Mouse (Mus musculus) embryonic facial prominence, embryonic 14.5 days (tissue): ENCODE measurements around the gene Usp7. TPM values are rescaled to one million over a fixed set of nuclear protein-coding genes. Genes with fewer than 3 reads are reported as not detected.

Experiments
- ATAC-seq: fragments of 200-750 bp; cut with Nextera tagmentation; 2 replicates; pipeline ENCODE4 v1.8.0; 2017; ENCODE audit warnings: low read depth, moderate number of reproducible peaks, moderate TSS enrichment
- DNase-seq: peaks from one replicate; pipeline ENCODE4 v3.0.0-alpha.2; 2015; ENCODE audit warnings: low spot score
- H3K27ac ChIP-seq: fragments of 300-500 bp; sonication (generic); replicated peaks from 2 replicates; pipeline ENCODE4 v1.5.1; 2014; ENCODE audit warnings: low read depth, mild to moderate bottlenecking, low read length, moderate library complexity
- H3K27me3 ChIP-seq: fragments of 300-500 bp; sonication (generic); replicated peaks from 2 replicates; pipeline ENCODE4 v1.6.1; 2014; ENCODE audit warnings: low read length; ENCODE audit not compliant: control insufficient read depth, insufficient read depth
- H3K36me3 ChIP-seq: fragments of 300-500 bp; sonication (generic); 2 replicates; pipeline ENCODE4 v1.6.1; 2014; ENCODE audit warnings: low read length, mixed read lengths; ENCODE audit not compliant: control insufficient read depth, insufficient read depth
- H3K4me1 ChIP-seq: fragments of 300-500 bp; sonication (generic); 2 replicates; pipeline ENCODE4 v1.6.1; 2014; ENCODE audit warnings: antibody characterized with exemption, low read length; ENCODE audit not compliant: control insufficient read depth, insufficient read depth
- H3K4me2 ChIP-seq: fragments of 300-500 bp; sonication (generic); 2 replicates; pipeline ENCODE4 v1.6.1; 2014; ENCODE audit warnings: low read depth, mild to moderate bottlenecking, low read length, moderate library complexity, mixed read lengths
- H3K4me3 ChIP-seq: fragments of 300-500 bp; sonication (generic); 2 replicates; pipeline ENCODE4 v1.5.1; 2014; ENCODE audit warnings: low read depth, mild to moderate bottlenecking, low read length
- H3K9ac ChIP-seq: fragments of 300-500 bp; sonication (generic); 2 replicates; pipeline ENCODE4 v1.6.1; 2014; ENCODE audit warnings: low read depth, mild to moderate bottlenecking, low read length, moderate library complexity, mixed read lengths
- H3K9me3 ChIP-seq: fragments of 300-500 bp; sonication (generic); 2 replicates; pipeline ENCODE4 v1.6.1; 2016; ENCODE audit warnings: low read length; ENCODE audit not compliant: control insufficient read depth
- WGBS: fragments of 180-500 bp; shearing (Covaris S2); extraction: QIAGEN DNeasy Blood & Tissue Kit; methylation state at CpG from one replicate; pipeline ENCODE4 v1.1.7; 2014; 5-methylcytosine and 5-hydroxymethylcytosine counted together
- polyA plus RNA-seq: library from polyadenylated mRNA; unstranded; fragments of >200 nt; fragmentation: Nextera tagmentation; extraction: Ambion mirVana; gene quantifications from 2 replicates; pipeline ENCODE4 v1.2.1, GENCODE M21; 2014

Usp7 gene
- polyA plus RNA-seq, 1 experiment from 2014 or later: 35.7 TPM

DNA sequence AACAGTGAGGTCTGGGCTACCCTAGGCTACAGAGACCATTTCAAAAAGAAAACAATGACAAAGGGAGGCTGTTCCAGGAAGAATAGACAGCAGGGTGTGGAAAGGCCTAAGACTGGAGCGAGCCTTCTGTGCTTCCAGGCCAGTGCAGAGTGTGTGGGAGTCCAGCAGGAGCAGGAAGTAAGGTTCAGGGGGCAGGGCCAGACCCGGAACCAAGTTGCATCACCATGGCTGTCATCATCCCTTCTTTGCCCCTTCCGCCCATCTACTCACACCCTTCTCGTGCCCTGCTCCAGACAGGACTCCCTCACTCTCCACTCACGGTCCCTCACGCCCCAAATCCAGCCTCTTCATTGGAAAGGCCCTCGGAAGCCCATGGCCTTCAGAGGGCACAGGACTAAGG lies 124.8 kb downstream of the Usp7 start:
- H3K36me3 ChIP-seq: peaks cover 10% of the 10 kb centered on the region
- 80% methylated on average over 7 of the region's 7 CpGs for WGBS
- H3K27ac ChIP-seq: no peak overlapping the region
- no peaks in the 10 kb centered on the region for H3K9me3 ChIP-seq
- H3K4me3 ChIP-seq: no peak overlapping the region
- H3K4me1 ChIP-seq: peaks cover 13% of the 10 kb centered on the region
- ATAC-seq (no peak), DNase-seq (no peak)
- H3K9ac ChIP-seq: no peak overlapping the region
- no peak overlapping the region for H3K4me2 ChIP-seq
- H3K27me3 ChIP-seq: no peaks in the 10 kb centered on the region

DNA sequence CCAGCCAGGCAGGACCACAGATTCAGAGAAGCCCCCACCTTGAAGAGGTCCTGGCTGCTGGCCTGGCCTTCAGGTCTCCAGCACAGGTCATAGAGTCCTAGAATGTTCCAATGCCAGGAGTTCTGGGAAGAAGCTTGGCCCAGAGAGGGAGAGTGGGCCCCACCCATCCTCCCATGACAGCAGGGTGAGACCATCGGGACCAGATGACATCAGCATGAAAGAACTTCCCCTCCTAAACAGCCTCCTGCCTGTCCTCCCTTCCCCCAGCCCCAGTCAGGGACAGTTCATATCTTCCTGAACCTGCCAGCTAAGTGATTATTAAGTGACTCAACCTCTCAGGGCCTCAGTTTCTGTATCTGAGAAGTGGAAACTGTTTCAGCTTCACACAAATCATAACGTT lies 125.7 kb downstream of the Usp7 start:
- H3K4me2 ChIP-seq: no peak overlapping the region
- no peak overlapping the region for H3K27ac ChIP-seq
- H3K4me3 ChIP-seq: no peak overlapping the region
- H3K9me3 ChIP-seq: no peaks in the 10 kb centered on the region
- H3K9ac ChIP-seq: no peak overlapping the region
- ATAC-seq (no peak), DNase-seq (peak; percentile 30)
- no peaks in the 10 kb centered on the region for H3K27me3 ChIP-seq
- peaks cover 17% of the 10 kb centered on the region for H3K36me3 ChIP-seq
- WGBS: 50% methylated on average over 2 of the region's 2 CpGs
- H3K4me1 ChIP-seq: peaks cover 13% of the 10 kb centered on the region

DNA sequence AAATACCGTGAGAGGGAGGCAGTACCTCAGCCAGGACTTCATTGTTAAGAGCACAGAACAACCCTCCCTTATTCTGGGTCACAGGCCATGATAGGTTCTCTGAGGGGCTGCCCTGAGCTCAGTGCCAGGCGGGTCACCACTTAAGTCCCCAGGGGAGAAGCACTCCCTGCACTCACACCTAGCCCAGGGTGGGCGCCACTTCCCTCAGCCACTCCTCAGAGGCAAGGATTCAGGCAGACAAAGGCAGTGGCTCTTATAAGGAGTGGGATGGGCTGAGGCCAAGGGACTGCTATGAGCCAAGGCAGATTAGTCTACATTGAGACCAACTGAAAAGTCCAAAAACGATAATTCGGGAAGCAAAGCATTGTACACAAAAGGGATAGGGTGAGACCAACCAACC lies 126.7 kb downstream of the Usp7 start:
- Histone ChIP-seq H3K4me1 (peaks cover 7% of the 10 kb centered on the region), H3K9ac (no peak overlapping the region), H3K36me3 (peaks cover 19% of the 10 kb centered on the region), H3K27me3 (no peaks in the 10 kb centered on the region), H3K27ac (no peak overlapping the region), H3K4me3 (no peak overlapping the region), H3K4me2 (no peak overlapping the region), H3K9me3 (no peaks in the 10 kb centered on the region)
- WGBS: 80% methylated on average over 5 of the region's 5 CpGs
- ATAC-seq: no peak
- no peak for DNase-seq

DNA sequence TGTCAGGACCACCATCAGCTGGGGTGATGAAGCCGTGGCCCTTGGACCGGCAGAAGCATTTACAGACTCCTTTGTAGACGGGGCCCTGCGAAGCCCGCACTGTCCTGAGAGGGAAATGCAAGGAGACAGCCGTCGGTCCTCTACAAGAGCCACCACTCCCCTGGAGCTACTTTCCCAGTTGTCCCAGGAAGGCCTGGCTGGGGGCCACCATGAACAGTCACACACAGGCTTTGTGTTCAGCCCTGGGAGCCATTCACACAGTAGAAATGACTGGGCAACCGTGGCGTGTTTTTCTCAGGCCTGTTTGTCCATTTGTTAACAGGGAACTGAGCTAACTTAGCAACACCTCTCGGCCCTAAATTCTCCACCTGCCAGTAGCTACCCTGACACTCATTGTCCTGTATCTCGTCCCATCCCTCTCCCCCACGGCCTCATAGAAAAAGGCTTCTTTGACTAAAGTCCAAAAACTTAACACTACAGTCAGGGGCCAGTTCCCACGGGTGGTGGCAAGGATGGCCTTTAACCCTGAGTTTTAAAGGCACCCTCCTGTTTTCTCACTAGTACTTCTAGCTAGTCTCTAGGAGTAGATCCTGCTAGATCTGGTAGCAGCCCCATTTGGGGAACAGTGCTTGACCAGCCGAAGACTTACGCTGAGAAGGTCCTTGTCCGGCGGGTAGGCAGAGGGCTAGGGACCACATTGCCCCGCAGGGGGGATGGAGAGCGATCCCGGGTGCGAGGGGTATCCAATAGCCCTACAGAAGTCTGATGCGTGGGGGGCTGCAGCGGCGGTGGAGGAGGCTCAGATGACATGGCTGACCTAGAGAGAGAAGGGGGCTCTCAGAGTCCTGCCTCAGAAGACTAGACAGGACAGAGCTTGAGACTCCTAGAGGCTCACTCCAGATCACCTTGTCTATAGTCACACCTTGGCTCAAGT lies 128.2 kb downstream of the Usp7 start:
- H3K4me3 ChIP-seq: no peak overlapping the region
- H3K4me1 ChIP-seq: no peaks in the 10 kb centered on the region
- WGBS: 85% methylated on average over 24 of the region's 24 CpGs
- no peaks in the 10 kb centered on the region for H3K27me3 ChIP-seq
- H3K27ac ChIP-seq: no peak overlapping the region
- ATAC-seq: no peak
- H3K9ac ChIP-seq: no peak overlapping the region
- DNase-seq: no peak
- peaks cover 34% of the 10 kb centered on the region for H3K36me3 ChIP-seq
- H3K4me2 ChIP-seq: no peak overlapping the region
- no peaks in the 10 kb centered on the region for H3K9me3 ChIP-seq

DNA sequence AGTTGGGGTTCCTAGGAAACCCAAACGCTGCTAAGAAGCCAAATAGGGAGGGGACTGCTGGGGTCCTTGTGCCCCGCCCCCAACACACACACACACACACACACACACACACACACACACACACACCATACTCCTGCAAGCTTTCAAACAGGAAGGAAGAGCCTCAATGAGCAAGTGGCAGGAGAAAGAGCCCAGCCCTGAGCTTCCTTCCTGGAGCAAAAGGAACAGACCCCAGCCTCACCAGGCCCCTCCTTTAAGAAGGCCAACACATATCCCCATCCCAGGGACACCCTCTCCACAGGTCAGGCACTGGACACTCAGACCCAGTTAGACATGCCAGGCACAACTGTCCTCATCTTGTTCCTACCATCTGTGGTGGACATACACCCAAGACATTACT lies 129.1 kb downstream of the Usp7 start:
- Histone ChIP-seq H3K27me3 (no peaks in the 10 kb centered on the region), H3K4me3 (no peak overlapping the region), H3K9me3 (no peaks in the 10 kb centered on the region), H3K4me2 (no peak overlapping the region), H3K4me1 (no peaks in the 10 kb centered on the region), H3K36me3 (peaks cover 41% of the 10 kb centered on the region), H3K27ac (no peak overlapping the region), H3K9ac (no peak overlapping the region)
- ATAC-seq: no peak
- 73% methylated on average over 1 of the region's 2 CpGs for WGBS
- DNase-seq: no peak

DNA sequence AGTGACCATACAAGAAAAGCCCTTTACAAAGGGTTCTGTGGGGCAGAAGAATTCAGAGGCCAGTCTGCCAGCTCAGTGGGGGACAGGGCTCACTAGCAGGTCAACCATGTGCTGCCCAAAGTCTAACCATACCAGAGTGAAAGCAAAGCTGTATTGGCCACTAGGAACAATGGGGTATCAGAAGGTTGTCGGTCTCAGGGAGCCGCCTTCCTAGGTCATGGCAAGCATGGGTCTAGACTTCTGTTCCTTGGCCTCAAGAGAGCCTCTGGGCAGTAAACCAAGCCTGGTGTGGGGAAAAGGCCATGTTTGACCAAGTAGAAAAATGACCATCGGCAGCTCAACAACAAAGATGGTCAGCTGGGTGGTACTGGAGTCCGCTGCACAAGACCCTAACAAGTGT lies 133.3 kb downstream of the Usp7 start:
- 94% methylated on average over 4 of the region's 4 CpGs for WGBS
- H3K4me2 ChIP-seq: no peak overlapping the region
- no peak for DNase-seq
- H3K4me1 ChIP-seq: no peaks in the 10 kb centered on the region
- no peaks in the 10 kb centered on the region for H3K27me3 ChIP-seq
- H3K9me3 ChIP-seq: no peaks in the 10 kb centered on the region
- peaks cover 71% of the 10 kb centered on the region for H3K36me3 ChIP-seq
- ATAC-seq: no peak
- no peak overlapping the region for H3K4me3 ChIP-seq
- no peak overlapping the region for H3K9ac ChIP-seq
- no peak overlapping the region for H3K27ac ChIP-seq

DNA sequence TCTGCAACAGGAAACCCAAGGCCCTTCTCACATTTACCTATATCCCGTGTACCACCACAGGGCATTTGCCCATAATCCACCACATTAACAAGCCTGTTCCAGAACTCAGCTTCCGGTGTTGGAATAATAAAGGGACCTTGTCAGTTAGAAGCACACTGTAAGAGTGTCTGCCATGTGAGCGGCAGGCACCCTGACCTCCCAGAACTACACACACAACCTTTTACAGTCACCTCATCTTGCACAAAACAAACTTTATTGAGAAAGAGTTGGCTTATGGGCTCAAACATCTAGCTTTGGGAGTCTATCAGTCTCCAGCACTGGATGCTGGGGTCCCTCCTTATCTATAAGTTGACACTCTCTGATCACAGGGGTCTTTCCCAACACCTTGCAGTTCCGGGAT lies 133.8 kb downstream of the Usp7 start:
- ATAC-seq (no peak), DNase-seq (no peak)
- no peak overlapping the region for H3K4me3 ChIP-seq
- no peak overlapping the region for H3K27ac ChIP-seq
- peaks cover 70% of the 10 kb centered on the region for H3K36me3 ChIP-seq
- H3K9ac ChIP-seq: no peak overlapping the region
- no peaks in the 10 kb centered on the region for H3K4me1 ChIP-seq
- 76% methylated on average over 4 of the region's 4 CpGs for WGBS
- no peaks in the 10 kb centered on the region for H3K9me3 ChIP-seq
- no peak overlapping the region for H3K4me2 ChIP-seq
- no peaks in the 10 kb centered on the region for H3K27me3 ChIP-seq

DNA sequence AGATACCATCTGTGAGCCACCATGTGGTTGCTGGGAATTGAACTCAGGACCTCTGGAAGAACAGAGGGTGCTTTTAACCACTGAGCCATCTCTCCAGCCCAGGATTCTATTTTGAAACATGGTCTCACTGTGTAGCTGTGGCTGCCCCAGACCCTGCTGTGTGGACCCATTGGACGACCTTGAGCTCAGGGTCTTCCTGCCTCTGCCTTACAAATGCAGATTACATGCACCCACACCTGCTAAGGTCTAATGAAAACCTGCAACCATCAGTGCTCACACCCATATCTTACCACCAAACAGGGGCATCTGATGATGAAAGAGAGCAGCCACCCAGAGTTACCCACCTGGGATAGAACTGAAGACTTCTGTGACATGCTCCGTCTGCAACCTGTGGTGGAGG lies 135.9 kb downstream of the Usp7 start:
- no peak overlapping the region for H3K9ac ChIP-seq

DNA sequence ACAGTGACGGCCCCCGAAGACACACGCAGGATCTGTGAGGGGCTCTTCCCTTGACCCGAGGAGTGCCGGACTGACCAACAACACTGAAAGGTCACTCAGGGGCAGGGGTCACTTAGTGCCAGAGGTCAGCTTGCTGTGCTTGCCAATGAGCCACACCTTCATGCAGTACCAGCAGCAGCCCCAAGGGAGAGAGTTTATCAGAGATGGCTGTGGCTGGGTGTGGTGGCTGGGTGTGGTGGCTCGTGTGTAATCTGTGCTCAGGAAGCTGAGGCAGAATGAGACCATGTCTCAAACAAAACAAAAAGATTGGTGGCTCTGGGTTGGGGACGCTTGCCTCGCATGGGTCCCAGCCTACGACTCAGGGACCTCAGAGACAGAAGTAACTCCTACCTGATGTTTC lies 136.5 kb downstream of the Usp7 start:
- Histone ChIP-seq H3K27me3 (no peaks in the 10 kb centered on the region), H3K9me3 (no peaks in the 10 kb centered on the region), H3K4me1 (no peaks in the 10 kb centered on the region), H3K27ac (no peak overlapping the region), H3K4me3 (no peak overlapping the region), H3K36me3 (peaks cover 80% of the 10 kb centered on the region), H3K4me2 (no peak overlapping the region), H3K9ac (no peak overlapping the region)
- no peak for DNase-seq
- 72% methylated on average over 9 of the region's 9 CpGs for WGBS
- no peak; the same call in 1 of the 2 replicates for ATAC-seq

More for the DNA sequence above, 135.9 kb downstream of the Usp7 start:
- WGBS: 78% methylated on average over 2 of the region's 2 CpGs
- Histone ChIP-seq H3K4me1 (no peaks in the 10 kb centered on the region), H3K36me3 (peaks cover 74% of the 10 kb centered on the region), H3K27me3 (no peaks in the 10 kb centered on the region), H3K9me3 (no peaks in the 10 kb centered on the region), H3K4me2 (no peak overlapping the region), H3K4me3 (no peak overlapping the region), H3K27ac (no peak overlapping the region)
- ATAC-seq: no peak
- DNase-seq: no peak
